Mouse (Mus musculus) adrenal gland, postnatal 10 days (tissue): ENCODE data around the gene Llgl2. TPM values are rescaled to one million over a fixed set of nuclear protein-coding genes. Genes with fewer than 3 reads are reported as not detected.

Experiments
- DNase-seq: peaks from one replicate; pipeline ENCODE4 v3.0.0; 2021; ENCODE audit warnings: mixed read lengths
- long read RNA-seq, 2 experiments: library from polyadenylated mRNA; stranded (forward); transcript quantifications; one replicate each; pipeline ENCODE4 v2.0.0; 2021
- total RNA-seq, 2 experiments: library from RNA; stranded (reverse); gene quantifications; 2 replicates each; pipeline ENCODE4 v1.2.3; 2021

Llgl2 gene
- 10 to 100 TPM; 12.7 to 14.0 TPM for total RNA-seq
- long read RNA-seq, experiment 1, partial matches to known transcripts = 12 of 20 reads
- long read RNA-seq, experiment 1, other reads (novel, unspliced or antisense) = 6 of 20 reads
- long read RNA-seq, experiment 2, partial matches to known transcripts = 3 of 11 reads
- long read RNA-seq, experiment 2, other reads (novel, unspliced or antisense) = 7 of 11 reads

DNA sequence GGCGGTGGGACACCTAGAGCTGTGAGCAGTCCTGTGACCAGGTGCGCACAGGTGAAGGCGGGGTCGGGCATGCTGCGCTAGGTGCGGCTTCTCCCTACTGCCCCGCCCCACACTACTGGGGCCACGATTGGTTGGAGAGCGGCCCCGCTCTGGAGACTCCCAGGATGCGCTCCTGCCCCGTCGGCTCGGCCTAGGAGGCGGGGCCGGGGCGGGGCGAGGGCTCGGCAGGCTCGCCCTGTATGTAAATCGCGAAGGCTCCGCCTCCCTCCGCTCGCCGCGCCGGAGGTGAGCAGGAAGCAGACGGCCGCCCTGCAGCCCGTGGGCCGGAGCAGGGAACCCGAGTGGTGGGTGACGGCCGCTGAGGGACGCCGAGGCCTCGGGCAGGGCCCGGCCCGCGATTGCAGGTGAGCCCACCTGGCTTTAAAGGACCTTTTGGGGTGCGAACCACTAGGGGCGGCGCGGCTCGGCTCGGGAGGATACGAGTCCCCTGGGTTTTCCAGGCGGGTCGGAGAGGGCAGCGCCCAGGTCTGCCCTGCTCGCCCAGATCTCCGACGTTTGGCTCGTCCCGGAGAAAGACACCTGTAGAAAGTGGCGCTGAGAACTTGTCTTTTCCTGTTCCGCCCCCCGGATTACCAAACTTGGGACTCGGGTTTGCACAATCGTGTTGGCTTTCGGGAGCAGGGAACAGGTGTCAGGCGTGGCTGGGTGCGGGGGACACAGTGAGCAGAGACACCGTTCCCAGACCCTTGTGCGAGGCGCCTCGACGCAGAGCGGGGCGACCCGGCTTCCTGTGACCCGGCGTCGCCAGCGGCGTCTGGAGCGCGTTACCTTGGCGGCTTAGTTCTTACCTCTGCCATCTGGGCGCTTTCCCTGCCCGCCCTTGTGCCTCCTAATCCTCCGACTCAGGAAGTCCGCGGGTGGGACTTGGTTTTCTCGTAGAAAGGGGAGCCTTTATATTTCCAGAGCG lies at the start of gene Llgl2:
Gene Llgl2 (plus strand): TSS at position 276 of the 967 bp plus-strand sequence.
- DNase-seq = peak; percentile 94

DNA sequence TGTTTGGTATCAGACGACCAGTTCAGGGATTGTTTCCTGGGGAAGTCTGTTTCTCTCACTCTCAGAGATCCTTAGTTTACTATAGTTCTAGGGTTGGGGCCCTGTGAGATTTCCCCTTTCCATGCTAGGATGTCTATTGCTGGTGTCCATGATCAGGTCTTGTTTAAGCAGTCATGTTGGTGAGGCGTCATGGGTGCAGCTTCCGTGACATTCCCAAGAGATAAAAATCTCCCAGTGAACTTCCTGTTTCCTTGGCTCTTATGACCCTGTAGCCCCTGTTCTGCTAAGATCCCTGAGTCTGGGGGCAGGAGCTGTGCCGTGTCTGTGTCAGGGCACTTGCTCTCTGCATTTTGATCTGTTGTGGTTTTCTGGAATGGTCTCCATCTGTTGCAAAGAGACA lies 49.2 kb upstream of the Llgl2 start:
- DNase-seq = no peak

GRCm38 (mm10) chr11:115775821-115776665 lies 47.8 kb upstream of the Llgl2 start:
- DNase-seq = peak; percentile 83

- peak; percentile 57 for DNase-seq
Observed at GRCm38 (mm10) chr11:115776954-115777353, 46.9 kb upstream of the Llgl2 start.

- peak; percentile 13 for DNase-seq
Observed at GRCm38 (mm10) chr11:115777487-115778335, 46.1 kb upstream of the Llgl2 start.

GRCm38 (mm10) chr11:115779038-115779571 lies 44.7 kb upstream of the Llgl2 start:
- DNase-seq = peak; percentile 92

DNA sequence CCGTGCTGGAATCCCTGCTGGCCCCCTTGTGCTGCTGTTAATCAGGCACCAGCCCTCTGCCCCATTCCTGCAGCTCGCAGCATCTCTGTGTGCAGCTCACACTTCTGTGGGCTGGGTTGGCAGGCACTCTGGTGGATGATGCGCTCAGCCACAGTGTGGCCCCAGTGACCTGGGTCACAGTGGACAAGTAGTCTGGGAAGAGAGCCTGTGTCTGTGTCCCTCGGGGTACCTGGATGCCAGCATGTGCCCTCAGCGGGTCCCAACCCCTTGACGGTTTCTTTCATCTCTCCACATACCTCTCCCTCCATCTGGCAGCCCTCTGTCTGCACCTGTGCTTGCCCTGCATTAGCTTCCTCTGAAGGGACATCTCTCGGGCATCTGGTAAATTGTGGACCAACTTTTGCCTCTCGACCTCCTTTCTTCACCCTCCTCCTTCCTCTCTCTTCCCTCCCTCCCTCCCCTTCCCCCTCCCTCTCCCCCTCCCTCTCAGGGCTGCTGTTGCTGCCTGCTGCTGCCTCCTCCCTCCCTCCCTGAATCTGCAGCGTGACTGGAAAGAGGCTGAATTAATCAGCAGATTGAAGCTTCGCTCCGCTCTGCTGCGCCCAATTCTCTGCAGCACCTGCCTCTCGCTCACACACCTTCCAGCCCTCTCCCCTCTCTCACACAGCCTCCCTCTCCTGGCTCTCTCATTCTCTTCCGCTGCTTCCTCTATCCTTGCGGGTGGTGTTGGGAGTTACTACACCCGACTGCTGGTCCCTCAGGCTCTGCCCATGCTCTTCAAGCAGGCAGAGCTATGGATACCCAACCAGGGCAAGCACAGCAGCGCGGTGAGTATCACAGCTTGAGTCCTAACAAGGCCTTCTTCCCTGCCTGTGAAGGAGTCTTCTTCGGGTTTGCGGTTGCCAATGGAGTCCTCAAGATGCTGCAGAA lies 43.4 kb upstream of the Llgl2 start:
- no peak for DNase-seq

DNA sequence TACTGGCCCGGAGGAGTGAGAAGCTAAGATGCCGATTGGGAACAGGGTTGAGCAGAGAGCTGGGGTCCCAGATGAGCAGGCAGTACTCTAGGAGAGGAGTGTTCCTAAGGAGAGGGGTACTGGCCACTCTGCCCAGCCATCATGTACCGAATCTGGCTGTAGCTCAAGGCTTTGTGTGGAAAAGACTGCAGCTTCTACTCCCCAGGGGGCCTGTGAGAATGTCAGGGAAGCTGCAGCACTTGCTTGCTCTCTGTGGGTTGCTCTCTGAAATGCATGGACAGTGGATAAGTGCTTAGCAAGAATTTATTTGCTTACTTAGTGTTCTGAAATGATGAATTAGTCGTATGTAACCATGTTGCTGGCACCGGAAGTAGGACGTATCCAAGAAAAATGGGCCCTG lies 37.4 kb upstream of the Llgl2 start:
- DNase-seq = no peak

DNA sequence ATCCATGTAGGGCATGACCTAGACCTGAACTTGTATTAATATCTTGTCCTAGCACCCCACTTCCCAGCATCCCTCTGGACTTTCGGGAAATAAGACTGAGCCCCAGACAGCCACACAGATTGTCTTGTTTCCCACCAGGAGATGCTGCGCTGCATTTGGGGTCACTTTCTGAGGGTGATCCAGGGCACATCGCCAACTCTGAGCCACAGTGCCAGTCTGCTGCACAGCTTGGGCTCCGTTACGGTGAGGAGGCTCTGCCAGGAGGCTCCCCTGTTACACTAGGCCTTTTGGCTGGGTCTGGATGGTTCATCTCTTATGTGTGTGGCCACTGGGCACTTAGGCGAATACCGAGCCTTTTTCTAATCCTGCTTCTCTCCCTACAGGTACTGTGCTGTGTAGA lies 34.1 kb upstream of the Llgl2 start:
- no peak for DNase-seq

DNA sequence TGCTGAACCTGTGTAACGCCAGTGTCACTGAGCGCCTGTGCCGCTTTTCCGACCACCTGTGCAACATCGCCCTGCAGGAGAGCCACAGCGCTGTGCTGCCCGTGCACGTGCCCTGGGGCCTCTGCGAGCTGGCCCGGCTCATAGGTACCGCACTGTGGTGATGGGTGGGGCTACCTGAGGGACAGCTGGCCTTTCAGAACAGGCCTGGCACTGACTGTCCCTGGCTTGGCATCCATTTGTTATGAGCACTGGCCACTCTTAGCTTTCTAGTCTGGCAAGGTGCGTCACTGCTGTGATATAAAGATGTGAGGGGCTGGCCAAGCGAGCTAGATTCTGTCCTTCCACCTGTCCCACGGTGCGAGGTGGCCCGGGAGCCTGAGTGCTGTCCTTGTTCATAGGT lies 31.9 kb upstream of the Llgl2 start:
- DNase-seq = no peak

DNA sequence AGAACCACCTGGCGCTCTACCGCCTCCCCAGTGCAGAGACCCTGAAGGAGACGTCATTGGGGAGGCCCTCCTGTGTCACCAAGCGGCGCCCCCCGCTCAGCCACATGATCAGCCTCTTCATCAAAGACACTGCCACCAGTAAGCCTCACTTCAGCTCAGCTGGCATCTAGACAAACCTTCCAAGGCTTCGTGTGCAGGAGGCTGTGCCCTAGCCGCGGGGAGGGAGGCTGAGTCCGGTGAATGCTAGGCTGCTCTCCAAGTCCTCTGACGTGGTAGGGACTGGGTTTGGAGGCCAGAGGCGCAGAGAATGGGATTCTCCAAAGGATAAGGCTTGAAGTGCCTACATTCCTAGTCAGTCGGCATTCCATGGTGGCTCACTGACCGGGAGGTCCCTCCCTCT lies 31.5 kb upstream of the Llgl2 start:
- DNase-seq = peak; percentile 79

GRCm38 (mm10) chr11:115796898-115797297 lies 27.0 kb upstream of the Llgl2 start:
- DNase-seq = no peak

GRCm38 (mm10) chr11:115797665-115798064 lies 26.2 kb upstream of the Llgl2 start:
- no peak for DNase-seq

DNA sequence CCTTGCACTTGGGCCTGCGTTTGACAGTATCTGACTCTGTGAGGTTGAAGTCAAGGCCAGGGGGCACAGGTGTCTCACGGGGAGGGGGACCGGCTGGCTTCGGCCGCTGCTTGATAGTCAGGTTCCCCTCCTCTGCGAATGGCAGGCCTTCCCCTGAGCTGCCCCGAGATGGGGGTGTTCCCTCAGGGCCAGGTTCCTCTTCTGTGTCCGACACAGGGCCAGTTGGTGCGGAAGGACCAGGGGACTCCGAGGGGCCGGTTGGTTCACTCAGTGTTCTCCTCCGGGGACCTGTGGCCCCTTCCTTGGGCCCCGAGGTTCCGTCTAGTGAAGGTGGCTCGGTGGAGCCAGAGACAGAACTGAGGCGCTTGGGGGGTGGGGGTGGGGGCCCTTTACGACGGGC lies 22.9 kb upstream of the Llgl2 start:
- DNase-seq = no peak

- no peak for DNase-seq
Observed at GRCm38 (mm10) chr11:115803072-115803709, 20.7 kb upstream of the Llgl2 start.

- DNase-seq = no peak
Observed at GRCm38 (mm10) chr11:115805005-115805404, 18.8 kb upstream of the Llgl2 start.

- DNase-seq = no peak
Observed at GRCm38 (mm10) chr11:115806154-115806553, 17.7 kb upstream of the Llgl2 start.

- DNase-seq = no peak
Observed at GRCm38 (mm10) chr11:115807306-115807705, 16.5 kb upstream of the Llgl2 start.

- DNase-seq = no peak
Observed at GRCm38 (mm10) chr11:115807971-115808370, 15.9 kb upstream of the Llgl2 start.
